Mouse (Mus musculus) urinary bladder, adult 2 months (tissue): ENCODE results near the gene Vps11. TPM values are rescaled to one million over a fixed set of nuclear protein-coding genes. Genes with fewer than 3 reads are reported as not detected.
"Not testable (repeated sequence)": the region's sequence is repeated elsewhere in the genome, so short reads cannot be mapped to it uniquely, and the experiment has no call there.

Source experiments
- DNase-seq: peaks from one replicate; pipeline ENCODE4 v3.0.0; 2022; ENCODE audit warnings: low spot score
- polyA plus RNA-seq: library from polyadenylated mRNA; depleted of rRNA; stranded (reverse); fragments of >200 nt; gene quantifications from 2 replicates; pipeline ENCODE4 v1.2.3, GENCODE M21; 2012; rRNA removed

The Vps11 gene
- polyA plus RNA-seq: 22.0 and 26.8 TPM in 2 replicates

GRCm38 (mm10) chr9:44361190-44361917, at the start of gene Vps11:
Vps11 (minus strand) TSS chr9:44361670.
- DNase-seq: peak; percentile 89

GRCm38 (mm10) chr9:44410647-44411336, 49.3 kb upstream of the Vps11 start:
- no peak for DNase-seq

GRCm38 (mm10) chr9:44408693-44409092, 47.2 kb upstream of the Vps11 start:
- DNase-seq: not testable (repeated sequence)

- no peak for DNase-seq
These were observed 46.3 kb upstream of the Vps11 start for GRCm38 (mm10) chr9:44407752-44408097.

GRCm38 (mm10) chr9:44406906-44407751, 45.7 kb upstream of the Vps11 start, which contains the start of the genes Rps25 and Trappc4:
Rps25 (plus strand) TSS chr9:44407139.
Trappc4 (minus strand) TSS chr9:44407600.
- peak; percentile 85 for DNase-seq

GRCm38 (mm10) chr9:44405011-44405410, 43.5 kb upstream of the Vps11 start:
- DNase-seq: no peak

- DNase-seq: no peak
These were observed 39.6 kb upstream of the Vps11 start for GRCm38 (mm10) chr9:44401081-44401480.

GRCm38 (mm10) chr9:44399795-44400114, 38.3 kb upstream of the Vps11 start:
- DNase-seq: no peak

- no peak for DNase-seq
These were observed 37.8 kb upstream of the Vps11 start for GRCm38 (mm10) chr9:44399114-44399794.

- no peak for DNase-seq
These were observed 37.1 kb upstream of the Vps11 start for GRCm38 (mm10) chr9:44398551-44398950.

- no peak for DNase-seq
These were observed 36.6 kb upstream of the Vps11 start for GRCm38 (mm10) chr9:44398087-44398486.

GRCm38 (mm10) chr9:44396684-44397411, 35.4 kb upstream of the Vps11 start, which contains the start of gene Slc37a4:
Slc37a4 (plus strand) TSS chr9:44396852.
- DNase-seq: peak; percentile 81

- no peak for DNase-seq
These were observed 30.0 kb upstream of the Vps11 start for GRCm38 (mm10) chr9:44391466-44391865.

GRCm38 (mm10) chr9:44389273-44389672, 27.8 kb upstream of the Vps11 start:
- no peak for DNase-seq

- DNase-seq: no peak
These were observed 25.8 kb upstream of the Vps11 start for GRCm38 (mm10) chr9:44387221-44387620.

- DNase-seq: no peak
These were observed 23.1 kb upstream of the Vps11 start for GRCm38 (mm10) chr9:44384596-44384995.

GRCm38 (mm10) chr9:44379862-44380261, 18.4 kb upstream of the Vps11 start:
- DNase-seq: no peak

- peak; percentile 98 for DNase-seq
These were observed 17.8 kb upstream of the Vps11 start, which contains the start of gene Hyou1 for GRCm38 (mm10) chr9:44379054-44379834. Hyou1 (plus strand) TSS chr9:44379490.

- DNase-seq: no peak
These were observed 16.8 kb upstream of the Vps11 start for GRCm38 (mm10) chr9:44378153-44378730.

- not testable (repeated sequence) for DNase-seq
These were observed 15.9 kb upstream of the Vps11 start for GRCm38 (mm10) chr9:44377335-44377734.
